Mouse (Mus musculus) hindbrain, embryonic 11.5 days (tissue): Measurements from ENCODE around the gene Lsm14a. TPM values are rescaled to one million over a fixed set of nuclear protein-coding genes. Genes with fewer than 3 reads are reported as not detected.

Experiments used
- ATAC-seq: fragments of 200-750 bp; cut with Nextera tagmentation; 2 replicates; pipeline ENCODE4 v1.8.0; 2017; ENCODE audit warnings: mild to moderate bottlenecking, moderate TSS enrichment, moderate library complexity; ENCODE audit not compliant: low FRiP score
- DNase-seq: peaks from one replicate; pipeline ENCODE4 v3.0.0-alpha.2; 2015; ENCODE audit warnings: low spot score
- H3K27ac ChIP-seq: fragments of 300-500 bp; sonication (generic); 2 replicates; pipeline ENCODE4 v1.5.1; 2014; ENCODE audit warnings: mild to moderate bottlenecking, low read depth, low read length
- H3K27me3 ChIP-seq: fragments of 300-500 bp; sonication (generic); 2 replicates; pipeline ENCODE4 v1.6.1; 2014; ENCODE audit warnings: mild to moderate bottlenecking, low read length, moderate library complexity, mixed read lengths; ENCODE audit not compliant: control insufficient read depth, insufficient read depth
- H3K36me3 ChIP-seq: fragments of 300-500 bp; sonication (generic); 2 replicates; pipeline ENCODE4 v1.6.1; 2014; ENCODE audit warnings: mild to moderate bottlenecking, low read length, moderate library complexity, mixed read lengths; ENCODE audit not compliant: control insufficient read depth, insufficient read depth
- H3K4me1 ChIP-seq: fragments of 300-500 bp; sonication (generic); replicated peaks from 2 replicates; pipeline ENCODE4 v1.6.1; 2014; ENCODE audit warnings: low read length, mixed read lengths; ENCODE audit not compliant: control insufficient read depth, insufficient read depth
- H3K4me2 ChIP-seq: fragments of 300-500 bp; sonication (generic); replicated peaks from 2 replicates; pipeline ENCODE4 v1.6.1; 2014; ENCODE audit warnings: mild to moderate bottlenecking, low read depth, low read length
- H3K4me3 ChIP-seq: fragments of 300-500 bp; sonication (generic); 2 replicates; pipeline ENCODE4 v1.5.1; 2014; ENCODE audit warnings: low read depth, low read length
- H3K9ac ChIP-seq: fragments of 300-500 bp; sonication (generic); 2 replicates; pipeline ENCODE4 v1.6.1; 2014; ENCODE audit warnings: low read depth, low read length
- H3K9me3 ChIP-seq: fragments of 300-500 bp; sonication (generic); 2 replicates; pipeline ENCODE4 v1.6.1; 2016; ENCODE audit warnings: low read length; ENCODE audit not compliant: control insufficient read depth
- WGBS: fragments of 180-500 bp; shearing (Covaris S2); extraction: QIAGEN DNeasy Blood & Tissue Kit; methylation state at CpG from one replicate; pipeline ENCODE4 v1.1.7; 2014; 5-methylcytosine and 5-hydroxymethylcytosine counted together
- polyA plus RNA-seq: library from polyadenylated mRNA; unstranded; fragments of >200 nt; fragmentation: Nextera tagmentation; extraction: Ambion mirVana; gene quantifications from 2 replicates; pipeline ENCODE4 v1.2.1, GENCODE M21; 2014

The Lsm14a gene
- polyA plus RNA-seq, 1 experiment from 2014 or later: 67.8 TPM

- peak overlapping the region; percentile 98 for H3K27ac ChIP-seq
- under 1% methylated on average over 64 of the region's 64 CpGs for WGBS
- ATAC-seq (peak; percentile 72), DNase-seq (peak; percentile 78)
- H3K27me3 ChIP-seq: no peaks in the 10 kb centered on the region
- peak overlapping the region; percentile 98 for H3K4me3 ChIP-seq
- H3K9ac ChIP-seq: peak overlapping the region; percentile 99
- H3K4me1 ChIP-seq: 0 out of 2 replicates have a peak, but pooled peaks cover 3% of the 10 kb centered on the region
- no peaks in the 10 kb centered on the region for H3K9me3 ChIP-seq
- peak overlapping the region; percentile 63 for H3K4me2 ChIP-seq
- H3K36me3 ChIP-seq: no peaks in the 10 kb centered on the region
These were observed 4.5 kb downstream of the Lsm14a start for GRCm38 (mm10) chr7:34388445-34389276.

- Histone ChIP-seq H3K27ac (0 out of 2 replicates have a peak overlapping the region, but pooled peaks have one; percentile 98), H3K4me1 (0 out of 2 replicates have a peak, but pooled peaks cover 3% of the 10 kb centered on the region), H3K9ac (peak overlapping the region; percentile 99), H3K9me3 (no peaks in the 10 kb centered on the region), H3K27me3 (no peaks in the 10 kb centered on the region), H3K4me2 (peak overlapping the region; percentile 63), H3K4me3 (peak overlapping the region; percentile 98), H3K36me3 (no peaks in the 10 kb centered on the region)
- ATAC-seq (no peak), DNase-seq (peak; percentile 18)
- 3% methylated on average over 5 of the region's 5 CpGs for WGBS
These were observed 5.2 kb downstream of the Lsm14a start for GRCm38 (mm10) chr7:34387784-34388444.

GRCm38 (mm10) chr7:34382803-34383202 lies 10.3 kb downstream of the Lsm14a start:
- Histone ChIP-seq H3K9ac (no peak overlapping the region), H3K27me3 (no peaks in the 10 kb centered on the region), H3K4me1 (0 out of 2 replicates have a peak, but pooled peaks cover 3% of the 10 kb centered on the region), H3K36me3 (no peaks in the 10 kb centered on the region), H3K9me3 (no peaks in the 10 kb centered on the region), H3K4me2 (no peak overlapping the region), H3K4me3 (no peak overlapping the region), H3K27ac (no peak overlapping the region)
- no peak for ATAC-seq
- WGBS: 78% methylated on average over 1 of the region's 1 CpGs
- no peak for DNase-seq

GRCm38 (mm10) chr7:34381733-34382132 lies 11.4 kb downstream of the Lsm14a start:
- no peak for ATAC-seq

GRCm38 (mm10) chr7:34380311-34380710 lies 12.8 kb downstream of the Lsm14a start:
- Histone ChIP-seq H3K9me3 (no peaks in the 10 kb centered on the region), H3K36me3 (no peaks in the 10 kb centered on the region), H3K4me2 (no peak overlapping the region), H3K27ac (no peak overlapping the region), H3K4me1 (no peaks in the 10 kb centered on the region), H3K4me3 (no peak overlapping the region), H3K27me3 (no peaks in the 10 kb centered on the region), H3K9ac (no peak overlapping the region)
- WGBS: 97% methylated on average over 3 of the region's 3 CpGs
- ATAC-seq (no peak), DNase-seq (no peak)

More at GRCm38 (mm10) chr7:34381733-34382132, 11.4 kb downstream of the Lsm14a start:
- 92% methylated on average over 5 of the region's 5 CpGs for WGBS
- Histone ChIP-seq H3K4me1 (no peaks in the 10 kb centered on the region), H3K9ac (no peak overlapping the region), H3K27ac (no peak overlapping the region), H3K36me3 (no peaks in the 10 kb centered on the region), H3K4me2 (no peak overlapping the region), H3K27me3 (no peaks in the 10 kb centered on the region), H3K4me3 (no peak overlapping the region), H3K9me3 (no peaks in the 10 kb centered on the region)
- DNase-seq: no peak

- Histone ChIP-seq H3K27ac (no peak overlapping the region), H3K4me2 (no peak overlapping the region), H3K27me3 (no peaks in the 10 kb centered on the region), H3K9me3 (no peaks in the 10 kb centered on the region), H3K9ac (no peak overlapping the region), H3K36me3 (peaks cover 11% of the 10 kb centered on the region), H3K4me1 (no peaks in the 10 kb centered on the region), H3K4me3 (no peak overlapping the region)
- 86% methylated on average over 1 of the region's 1 CpGs for WGBS
- ATAC-seq: no peak
- DNase-seq: no peak
These were observed 19.2 kb downstream of the Lsm14a start for GRCm38 (mm10) chr7:34373906-34374305.

GRCm38 (mm10) chr7:34355629-34356028 lies 37.5 kb downstream of the Lsm14a start:
- no peak for DNase-seq
- 94% methylated on average over 4 of the region's 4 CpGs for WGBS

GRCm38 (mm10) chr7:34351997-34352396 lies 41.1 kb downstream of the Lsm14a start:
- no peak overlapping the region for H3K27ac ChIP-seq
- H3K27me3 ChIP-seq: no peaks in the 10 kb centered on the region
- DNase-seq: no peak
- no peak overlapping the region for H3K4me3 ChIP-seq
- ATAC-seq: no peak
- no peak overlapping the region for H3K4me2 ChIP-seq
- H3K4me1 ChIP-seq: no peaks in the 10 kb centered on the region
- H3K9me3 ChIP-seq: no peaks in the 10 kb centered on the region
- peaks cover 16% of the 10 kb centered on the region for H3K36me3 ChIP-seq
- H3K9ac ChIP-seq: no peak overlapping the region
- 89% methylated on average over 1 of the region's 1 CpGs for WGBS

More at GRCm38 (mm10) chr7:34355629-34356028, 37.5 kb downstream of the Lsm14a start:
- no peaks in the 10 kb centered on the region for H3K9me3 ChIP-seq
- H3K4me3 ChIP-seq: no peak overlapping the region
- H3K9ac ChIP-seq: no peak overlapping the region
- peaks cover 13% of the 10 kb centered on the region for H3K36me3 ChIP-seq
- no peaks in the 10 kb centered on the region for H3K27me3 ChIP-seq
- ATAC-seq: no peak
- H3K4me2 ChIP-seq: no peak overlapping the region
- no peaks in the 10 kb centered on the region for H3K4me1 ChIP-seq
- no peak overlapping the region for H3K27ac ChIP-seq
